27 mouse cellular contexts compared by ENCODE assay signal in genomic region chr17:55548476-55548875, GRCm38 (mm10).
"Had no signal": no experiment of that assay in that cellular context is flagged by ENCODE, and none has a peak within 500 bp of the region (broad histone marks: within the 10 kb centered on the region; RNA-seq: fewer than 3 reads in every experiment).

No protein-coding gene starts in this region.

- H3K36me3 ChIP-seq: heart, embryonic 10.5 days; heart, embryonic 12.5 days; hindbrain, embryonic 10.5 days; hindbrain, embryonic 12.5 days; intestine, embryonic 15.5 days; limb, embryonic 10.5 days; limb, embryonic 12.5 days; liver, embryonic 13.5 days; liver, embryonic 15.5 days had no signal

- H3K4me1 ChIP-seq: heart, embryonic 10.5 days; heart, embryonic 12.5 days; hindbrain, embryonic 10.5 days; hindbrain, embryonic 12.5 days; intestine, embryonic 15.5 days; limb, embryonic 10.5 days; limb, embryonic 12.5 days; liver, embryonic 13.5 days; liver, embryonic 15.5 days had no signal

- H3K9ac ChIP-seq: heart, embryonic 12.5 days; hindbrain, embryonic 12.5 days; hindbrain, embryonic 14.5 days; intestine, embryonic 15.5 days; limb, embryonic 12.5 days; liver, embryonic 13.5 days; liver, embryonic 15.5 days had no signal

- H3K27ac ChIP-seq: gastrocnemius, adult 2 months; heart, embryonic 10.5 days; hindbrain, embryonic 10.5 days; hindbrain, embryonic 12.5 days; hindbrain, embryonic 14.5 days; intestine, embryonic 15.5 days; layer of hippocampus, adult 2 months; limb, embryonic 10.5 days; limb, embryonic 12.5 days; liver, embryonic 13.5 days; liver, embryonic 15.5 days had no signal

- ATAC-seq: hindbrain, embryonic 16.5 days; inflammation-experienced regulatory T-cells, adult 6 months; intestine, embryonic 15.5 days; intestine, postnatal 0 days had no signal

- H3K9me3 ChIP-seq: heart, embryonic 10.5 days; hindbrain, embryonic 10.5 days; hindbrain, embryonic 12.5 days; intestine, embryonic 15.5 days; limb, embryonic 10.5 days; limb, embryonic 12.5 days; liver, embryonic 13.5 days; liver, embryonic 15.5 days had no signal

- H3K4me2 ChIP-seq: heart, embryonic 12.5 days; hindbrain, embryonic 12.5 days; hindbrain, embryonic 14.5 days; intestine, embryonic 15.5 days; limb, embryonic 12.5 days; liver, embryonic 11.5 days; liver, embryonic 13.5 days; liver, embryonic 15.5 days had no signal

- H3K27me3 ChIP-seq: heart, embryonic 12.5 days; hindbrain, embryonic 12.5 days; intestine, embryonic 15.5 days; limb, embryonic 12.5 days; liver, embryonic 13.5 days; liver, embryonic 15.5 days had no signal

- DNase-seq: gastrocnemius, adult 2 months; gastrocnemius, postnatal 10 days; gastrocnemius, postnatal 25 days; heart, adult 18-20 months; heart, postnatal 10 days; heart, postnatal 4 days; kidney, adult 18-20 months; kidney, adult 8-10 months; kidney, postnatal 10 days; kidney, postnatal 25 days; kidney, postnatal 4 days; liver; liver, embryonic 13.5 days had no signal

- H3K4me3 ChIP-seq: gastrocnemius, adult 2 months; heart, embryonic 10.5 days; heart, embryonic 12.5 days; hindbrain, embryonic 10.5 days; hindbrain, embryonic 12.5 days; intestine, embryonic 15.5 days; layer of hippocampus, adult 2 months; limb, embryonic 10.5 days; limb, embryonic 12.5 days; liver, embryonic 13.5 days; liver, embryonic 15.5 days had no signal
